ENCODE assay signal across 22 mouse cellular contexts in genomic region chr2:24479906-24480305, GRCm38 (mm10). TPM values are rescaled to one million over a fixed set of nuclear protein-coding genes. Genes with fewer than 3 reads are reported as not detected.
DNase-seq lines count a peak whose midpoint lies in the region; ATAC-seq and TF ChIP-seq lines count a peak whose summit lies in the region.
"Had no signal": no experiment of that assay in that cellular context is flagged by ENCODE, and none has a peak within 500 bp of the region (broad histone marks: within the 10 kb centered on the region; RNA-seq: fewer than 3 reads in every experiment).

No protein-coding gene starts in this region.

- peaks cover 22% of the 10 kb centered on the region for H3K27me3 ChIP-seq in hindbrain, embryonic 15.5 days
- peaks cover 10% of the 10 kb centered on the region for H3K27me3 ChIP-seq in hindbrain, postnatal 0 days (ENCODE audit: insufficient read depth, low read length)
- H3K27me3 ChIP-seq in Patski, result no peaks in the 10 kb centered on the region
- H3K27me3 ChIP-seq in kidney, adult 2 months (replicated peaks; ENCODE audit: control insufficient read depth, insufficient read depth, low read length), result no peaks in the 10 kb centered on the region

- no peak for TF ChIP-seq POLR2A in kidney, adult 2 months (IDR thresholded peaks at IDR 0.05; ENCODE audit: low read depth, low read length)

- peaks cover 6% of the 10 kb centered on the region for H3K4me1 ChIP-seq in hindbrain, embryonic 15.5 days (replicated peaks)
- H3K4me1 ChIP-seq in hindbrain, postnatal 0 days (ENCODE audit: insufficient read depth, low read length), result peaks cover 4% of the 10 kb centered on the region; the same call in 1 of the 2 replicates
- H3K4me1 ChIP-seq in kidney, adult 2 months (ENCODE audit: control insufficient read depth, insufficient read depth, low read length), result peaks cover 34% of the 10 kb centered on the region
- H3K4me1 ChIP-seq: liver, embryonic 12.5 days had no signal

- H3K36me3 ChIP-seq in hindbrain, embryonic 15.5 days, result no peaks in the 10 kb centered on the region
- no peaks in the 10 kb centered on the region for H3K36me3 ChIP-seq in hindbrain, postnatal 0 days (ENCODE audit: insufficient read depth, low read length)
- no peaks in the 10 kb centered on the region for H3K36me3 ChIP-seq in kidney, adult 2 months (ENCODE audit: control insufficient read depth, insufficient read depth, low read length)
- H3K36me3 ChIP-seq: embryonic facial prominence, embryonic 10.5 days; G1E; liver, embryonic 12.5 days; neural tube, embryonic 13.5 days had no signal

- in situ Hi-C loops in Patski (cut with MboI; ENCODE audit: low pct_unique_long_range_greater_than_20kb), result loop anchor here (10.0 kb wide), 2 partner anchors 65 to 165 kb away; no protein-coding TSS in a partner anchor

- no peak for DNase-seq in hindbrain, postnatal 0 days (ENCODE audit: low spot score)
- peak; percentile 90 for DNase-seq in Patski (ENCODE audit: low read depth, low spot score)
- peak; percentile 79 for DNase-seq in kidney, adult 2 months
- peak; percentile 52 to 64 for DNase-seq in kidney, postnatal 25 days
- no peak for DNase-seq in thymus, postnatal 14 days
- DNase-seq: cerebellum, adult 11 months; cerebellum, postnatal 36 days; heart, postnatal 14 days; lung, embryonic 14.5 days had no signal

- no peak overlapping the region for H3K9ac ChIP-seq in hindbrain, embryonic 15.5 days
- no peak overlapping the region for H3K9ac ChIP-seq in hindbrain, postnatal 0 days (replicated peaks; ENCODE audit: low read length)
- H3K9ac ChIP-seq: liver, embryonic 12.5 days; lung, embryonic 14.5 days; neural tube, embryonic 13.5 days had no signal

- CTCF ChIA-PET in Patski (lab: Charles Lee), result interaction anchor here (1.1 to 3.4 kb wide), 5 partner anchors 9 to 88 kb away, joined by 3 to 18 read pairs (median 6); no protein-coding TSS in a partner anchor

- no peak overlapping the region for H3K27ac ChIP-seq in hindbrain, embryonic 15.5 days (replicated peaks)
- H3K27ac ChIP-seq in hindbrain, postnatal 0 days, result no peak overlapping the region
- H3K27ac ChIP-seq in kidney, adult 2 months (ENCODE audit: insufficient read depth, low read depth, low read length), result peak overlapping the region; percentile 79
- H3K27ac ChIP-seq: embryonic facial prominence, embryonic 10.5 days; layer of hippocampus, adult 2 months; liver, embryonic 12.5 days; macrophage; neural tube, embryonic 13.5 days had no signal

- no peak overlapping the region for H3K4me2 ChIP-seq in hindbrain, embryonic 15.5 days
- H3K4me2 ChIP-seq in hindbrain, postnatal 0 days (ENCODE audit: low read depth, low read length), result no peak overlapping the region
- H3K4me2 ChIP-seq: heart, embryonic 11.5 days; liver, embryonic 12.5 days; lung, embryonic 14.5 days; midbrain, embryonic 11.5 days; neural tube, embryonic 13.5 days had no signal

- POLR2A ChIA-PET in Patski (lab: Charles Lee), result interaction anchor here (0.8 to 2.9 kb wide), 8 partner anchors 12 to 86 kb away, joined by 3 to 10 read pairs (median 5); no protein-coding TSS in a partner anchor

- no peaks in the 10 kb centered on the region for H3K9me3 ChIP-seq in hindbrain, embryonic 15.5 days
- no peaks in the 10 kb centered on the region for H3K9me3 ChIP-seq in hindbrain, postnatal 0 days (ENCODE audit: low read length)
- H3K9me3 ChIP-seq: embryonic facial prominence, embryonic 10.5 days; G1E; liver, embryonic 12.5 days; neural tube, embryonic 13.5 days had no signal

- TF ChIP-seq CTCF in hindbrain, postnatal 0 days (IDR thresholded peaks at IDR 0.05; ENCODE audit: low read depth), result no peak
- TF ChIP-seq CTCF in Patski (IDR thresholded peaks at IDR 0.05), result no peak
- TF ChIP-seq CTCF in kidney, adult 2 months (conservative IDR thresholded peaks at IDR 0.05; ENCODE audit: insufficient read depth, insufficient read length, low read depth, low read length), result no peak

- no peak overlapping the region for H3K4me3 ChIP-seq in hindbrain, embryonic 15.5 days
- H3K4me3 ChIP-seq in hindbrain, postnatal 0 days (ENCODE audit: low read length), result no peak overlapping the region
- H3K4me3 ChIP-seq in kidney, adult 2 months (ENCODE audit: insufficient read depth, low read depth, low read length), result no peak overlapping the region
- H3K4me3 ChIP-seq: embryonic facial prominence, embryonic 10.5 days; layer of hippocampus, adult 2 months; liver, embryonic 12.5 days; neural tube, embryonic 13.5 days had no signal

- peak; percentile 40; the same call in 1 of the 2 replicates for ATAC-seq in hindbrain, embryonic 15.5 days (ENCODE audit: low FRiP score, low read depth)
- ATAC-seq in hindbrain, postnatal 0 days, result no peak
- ATAC-seq in Patski, result peak; percentile 84
- no peak for ATAC-seq in monocyte, adult 5-6 weeks (replicated peaks; ENCODE audit: insufficient number of reproducible peaks, low FRiP score, low TSS enrichment, poor library complexity, severe bottlenecking)
- ATAC-seq: forebrain, embryonic 14.5 days; liver, embryonic 12.5 days had no signal

- 54% methylated on average over 2 of the region's 2 CpGs for WGBS in hindbrain, embryonic 15.5 days
- 40% methylated on average over 2 of the region's 2 CpGs for WGBS in hindbrain, postnatal 0 days
- 13% methylated on average over 2 of the region's 2 CpGs for WGBS in kidney, adult 2 months

RNA-seq across cellular contexts. Expression of gene Pax8, which starts 4.5 kb away (rescaled TPM):
- 18.2 and 23.4 TPM in 2 replicates for polyA plus RNA-seq in hindbrain, embryonic 15.5 days (2015; fragmentation: Nextera tagmentation; extraction: Ambion mirVana)
- 32.0 and 44.4 TPM in 2 replicates for total RNA-seq in hindbrain, postnatal 0 days (2014; rRNA removed)
- 14.8 and 16.3 TPM in 2 replicates for polyA plus RNA-seq in hindbrain, postnatal 0 days (2015; fragmentation: Nextera tagmentation; extraction: Ambion mirVana)
- 219 TPM for polyA plus RNA-seq in Patski (2021)
- polyA plus RNA-seq in kidney, adult 2 months (2012; rRNA removed), result 74.3 and 77.6 TPM in 2 replicates
- total RNA-seq in monocyte, adult 5-6 weeks (2017), result not detected in 3 replicates
- total RNA-seq: heart, postnatal 14 days; layer of hippocampus, adult 2 months; left cerebral cortex, adult 18-20 months had no signal
- polyA plus RNA-seq: forebrain, embryonic 14.5 days; G1E; limb, embryonic 11.5 days; liver, embryonic 12.5 days; lung, embryonic 14.5 days; macrophage had no signal

Comparison
In these comparisons a context has a peak if more than half of its experiments do, and no peak if none do; other contexts are left out.
1. ATAC-seq: peak in hindbrain, embryonic 15.5 days (single experiment) and Patski (single experiment); none in hindbrain, postnatal 0 days (single experiment) and monocyte, adult 5-6 weeks (single experiment).
2. DNase-seq: peak in Patski (single experiment), kidney, adult 2 months (single experiment) and kidney, postnatal 25 days (2 of 2); none in hindbrain, postnatal 0 days (single experiment) and thymus, postnatal 14 days (single experiment).